Mouse (Mus musculus): ENCODE results near the gene Pom121. TPM values are rescaled to one million over a fixed set of nuclear protein-coding genes. Genes with fewer than 3 reads are reported as not detected.
A peak's percentile ranks its signal among the peaks of the same experiment; 100 is the strongest.

Pom121 gene
- 18.2 and 26.3 TPM in 2 replicates for polyA plus RNA-seq (2012; rRNA removed)

DNA sequence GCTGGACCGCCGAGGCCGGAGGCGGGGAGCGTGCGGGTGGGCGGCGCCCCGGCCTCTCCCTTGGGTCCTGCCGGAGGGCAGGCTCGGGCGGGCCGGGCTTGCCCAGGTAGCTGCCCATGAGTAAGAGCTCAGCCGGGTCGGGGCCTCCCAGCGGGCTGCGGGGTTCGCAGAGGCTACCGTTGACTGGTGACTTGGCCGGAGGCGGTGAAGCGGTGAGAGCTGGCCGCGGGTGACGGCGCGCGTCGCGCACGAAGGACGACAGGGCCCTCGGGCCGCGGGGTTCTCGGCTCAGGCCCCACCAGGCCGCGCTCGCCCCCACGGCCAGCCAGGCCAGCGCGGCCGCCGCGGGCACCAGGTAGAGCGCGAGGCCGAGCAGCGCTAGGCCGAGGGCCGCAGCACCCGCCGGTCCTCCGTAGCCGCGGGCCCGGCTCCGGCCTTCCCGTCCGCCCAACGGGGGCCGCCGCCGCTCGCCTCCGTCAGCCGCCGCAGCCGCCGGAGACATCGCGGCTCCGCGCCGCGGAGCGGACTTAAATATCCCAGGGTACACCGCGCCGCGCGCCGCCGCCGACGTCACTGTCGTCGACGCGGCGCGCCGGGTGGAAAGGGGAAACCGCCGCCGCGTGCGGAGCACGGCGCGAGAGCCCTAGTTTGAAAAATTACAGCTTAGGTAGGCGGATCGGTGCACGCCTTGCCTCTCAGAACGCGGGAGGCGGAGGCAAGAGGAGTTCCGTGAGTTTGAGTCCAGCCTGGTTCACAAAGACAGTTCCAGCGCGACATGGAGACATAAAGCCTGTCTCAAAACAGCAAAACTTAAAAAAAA lies at the start of gene Pom121:
Gene Pom121, minus strand, starts transcription at position 543 of the 820 bp plus-strand sequence.
- Histone ChIP-seq H3K27ac (ENCODE audit: insufficient read depth, low read depth, low read length) (0 out of 2 replicates have a peak within 1 kb of the TSS, but pooled peaks have one; percentile 9), H3K4me3 (ENCODE audit: low read depth, low read length) (peak within 1 kb of the TSS; percentile 91), H3K36me3 (ENCODE audit: control insufficient read depth, insufficient read depth, low read length) (peaks cover 20% of the 10 kb centered on the region), H3K4me1 (ENCODE audit: control insufficient read depth, insufficient read depth, insufficient read length, low read length) (0 out of 2 replicates have a peak, but pooled peaks cover 3% of the 10 kb centered on the region), H3K27me3 (ENCODE audit: control insufficient read depth, insufficient read depth, low read length) (no peaks in the 10 kb centered on the region)
- 2% methylated on average over 104 of the region's 110 CpGs for WGBS
- TF ChIP-seq CTCF (IDR thresholded peaks at IDR 0.05; ENCODE audit: extremely low read depth, insufficient read length, insufficient replicate concordance, low read depth, low read length), result no peak
- TF ChIP-seq POLR2A (IDR thresholded peaks at IDR 0.05; ENCODE audit: low read depth, low read length), result peak; percentile 63; the same call in 1 of the 2 replicates

DNA sequence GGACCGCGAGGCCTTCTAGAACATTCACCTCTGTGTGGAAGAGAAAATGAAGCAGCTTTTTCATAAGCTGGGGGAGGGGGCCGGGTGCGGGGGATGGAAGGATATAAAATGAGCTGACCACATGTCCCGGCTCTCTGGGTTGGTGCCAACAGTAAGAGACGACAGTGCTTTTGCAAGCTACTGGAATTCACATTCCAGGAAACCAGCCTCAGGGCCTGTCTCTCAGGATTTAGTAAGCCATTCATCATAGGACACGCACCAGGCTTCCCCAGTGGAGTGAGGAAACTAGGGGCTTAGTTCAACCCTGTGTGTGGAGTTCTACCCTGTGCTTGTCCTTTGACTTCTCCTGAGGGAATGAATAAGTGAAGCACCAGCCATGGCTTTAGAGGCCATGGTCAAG lies 48.1 kb upstream of the Pom121 start:
- Histone ChIP-seq H3K36me3 (ENCODE audit: control insufficient read depth, insufficient read depth, low read length) (no peaks in the 10 kb centered on the region), H3K27ac (ENCODE audit: insufficient read depth, low read depth, low read length) (no peak overlapping the region), H3K4me3 (ENCODE audit: low read depth, low read length) (no peak overlapping the region), H3K27me3 (ENCODE audit: control insufficient read depth, insufficient read depth, low read length) (no peaks in the 10 kb centered on the region), H3K4me1 (ENCODE audit: control insufficient read depth, insufficient read depth, insufficient read length, low read length) (no peaks in the 10 kb centered on the region)
- TF ChIP-seq CTCF (IDR thresholded peaks at IDR 0.05; ENCODE audit: extremely low read depth, insufficient read length, insufficient replicate concordance, low read depth, low read length) (no peak), POLR2A (IDR thresholded peaks at IDR 0.05; ENCODE audit: low read depth, low read length) (no peak)
- WGBS, result 80% methylated on average over 7 of the region's 7 CpGs

- no peaks in the 10 kb centered on the region for H3K27me3 ChIP-seq (ENCODE audit: control insufficient read depth, insufficient read depth, low read length)
- WGBS, result 90% methylated on average over 10 of the region's 10 CpGs
- TF ChIP-seq POLR2A (IDR thresholded peaks at IDR 0.05; ENCODE audit: low read depth, low read length) (no peak), CTCF (IDR thresholded peaks at IDR 0.05; ENCODE audit: extremely low read depth, insufficient read length, insufficient replicate concordance, low read depth, low read length) (no peak)
- H3K4me1 ChIP-seq (ENCODE audit: control insufficient read depth, insufficient read depth, insufficient read length, low read length), result no peaks in the 10 kb centered on the region
- no peak overlapping the region for H3K27ac ChIP-seq (ENCODE audit: insufficient read depth, low read depth, low read length)
- no peak overlapping the region for H3K4me3 ChIP-seq (ENCODE audit: low read depth, low read length)
- no peaks in the 10 kb centered on the region for H3K36me3 ChIP-seq (ENCODE audit: control insufficient read depth, insufficient read depth, low read length)
Measured at GRCm38 (mm10) chr5:135435039-135435438, 40.7 kb upstream of the Pom121 start.

DNA sequence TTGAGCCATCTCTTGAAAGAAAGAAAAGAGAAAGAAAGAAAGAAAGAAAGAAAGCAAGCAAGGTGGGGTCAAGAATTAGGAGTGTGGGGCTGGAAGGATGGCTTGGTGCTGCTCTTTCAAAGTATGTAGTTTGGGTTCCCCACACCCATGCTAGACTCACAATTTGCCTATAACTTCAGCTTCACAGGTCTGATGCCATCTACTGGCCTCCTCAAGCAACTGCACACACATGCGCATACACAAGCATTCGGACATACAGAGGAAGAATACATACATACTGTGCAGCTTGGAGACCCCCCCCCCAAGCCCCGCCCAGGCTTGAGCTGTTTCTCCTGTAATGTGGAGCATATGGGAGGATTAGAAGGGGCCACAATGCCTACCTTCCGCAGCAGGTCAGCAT lies 39.5 kb upstream of the Pom121 start:
- H3K36me3 ChIP-seq (ENCODE audit: control insufficient read depth, insufficient read depth, low read length), result no peaks in the 10 kb centered on the region
- no peaks in the 10 kb centered on the region for H3K4me1 ChIP-seq (ENCODE audit: control insufficient read depth, insufficient read depth, insufficient read length, low read length)
- no peak overlapping the region for H3K4me3 ChIP-seq (ENCODE audit: low read depth, low read length)
- 97% methylated on average over 4 of the region's 4 CpGs for WGBS
- TF ChIP-seq CTCF (IDR thresholded peaks at IDR 0.05; ENCODE audit: extremely low read depth, insufficient read length, insufficient replicate concordance, low read depth, low read length) (no peak), POLR2A (IDR thresholded peaks at IDR 0.05; ENCODE audit: low read depth, low read length) (no peak)
- H3K27me3 ChIP-seq (ENCODE audit: control insufficient read depth, insufficient read depth, low read length), result no peaks in the 10 kb centered on the region
- H3K27ac ChIP-seq (ENCODE audit: insufficient read depth, low read depth, low read length), result no peak overlapping the region

- Histone ChIP-seq H3K4me3 (ENCODE audit: low read depth, low read length) (no peak overlapping the region), H3K27me3 (ENCODE audit: control insufficient read depth, insufficient read depth, low read length) (no peaks in the 10 kb centered on the region), H3K36me3 (ENCODE audit: control insufficient read depth, insufficient read depth, low read length) (no peaks in the 10 kb centered on the region), H3K27ac (ENCODE audit: insufficient read depth, low read depth, low read length) (no peak overlapping the region), H3K4me1 (ENCODE audit: control insufficient read depth, insufficient read depth, insufficient read length, low read length) (no peaks in the 10 kb centered on the region)
- 54% methylated on average over 6 of the region's 6 CpGs for WGBS
- TF ChIP-seq CTCF (IDR thresholded peaks at IDR 0.05; ENCODE audit: extremely low read depth, insufficient read length, insufficient replicate concordance, low read depth, low read length) (no peak), POLR2A (IDR thresholded peaks at IDR 0.05; ENCODE audit: low read depth, low read length) (no peak)
Measured at GRCm38 (mm10) chr5:135431111-135431510, 36.8 kb upstream of the Pom121 start.

GRCm38 (mm10) chr5:135428786-135429185 lies 34.4 kb upstream of the Pom121 start:
- H3K4me1 ChIP-seq (ENCODE audit: control insufficient read depth, insufficient read depth, insufficient read length, low read length), result no peaks in the 10 kb centered on the region
- WGBS, result 73% methylated on average over 5 of the region's 5 CpGs
- H3K36me3 ChIP-seq (ENCODE audit: control insufficient read depth, insufficient read depth, low read length), result no peaks in the 10 kb centered on the region
- no peaks in the 10 kb centered on the region for H3K27me3 ChIP-seq (ENCODE audit: control insufficient read depth, insufficient read depth, low read length)
- no peak for TF ChIP-seq POLR2A (IDR thresholded peaks at IDR 0.05; ENCODE audit: low read depth, low read length)
- TF ChIP-seq CTCF (IDR thresholded peaks at IDR 0.05; ENCODE audit: extremely low read depth, insufficient read length, insufficient replicate concordance, low read depth, low read length), result peak; percentile 54; the same call in 1 of the 2 replicates
- no peak overlapping the region for H3K4me3 ChIP-seq (ENCODE audit: low read depth, low read length)
- H3K27ac ChIP-seq (ENCODE audit: insufficient read depth, low read depth, low read length), result no peak overlapping the region

GRCm38 (mm10) chr5:135410266-135410665 lies 15.9 kb upstream of the Pom121 start:
- Histone ChIP-seq H3K4me3 (ENCODE audit: low read depth, low read length) (no peak overlapping the region), H3K4me1 (ENCODE audit: control insufficient read depth, insufficient read depth, insufficient read length, low read length) (no peaks in the 10 kb centered on the region), H3K36me3 (ENCODE audit: control insufficient read depth, insufficient read depth, low read length) (no peaks in the 10 kb centered on the region), H3K27ac (ENCODE audit: insufficient read depth, low read depth, low read length) (no peak overlapping the region), H3K27me3 (ENCODE audit: control insufficient read depth, insufficient read depth, low read length) (no peaks in the 10 kb centered on the region)
- WGBS, result 90% methylated on average over 9 of the region's 9 CpGs
- TF ChIP-seq CTCF (IDR thresholded peaks at IDR 0.05; ENCODE audit: extremely low read depth, insufficient read length, insufficient replicate concordance, low read depth, low read length) (no peak), POLR2A (IDR thresholded peaks at IDR 0.05; ENCODE audit: low read depth, low read length) (no peak)

Measured in small intestine, adult 2 months (tissue).